Mouse (Mus musculus) ES-E14 (cell line): ENCODE results near the gene Coa4.

Source experiments
- CHD2 ChIP-seq: IDR thresholded peaks from 2 replicates; pipeline ENCODE4 v1.6.1; 2014; ENCODE audit warnings: mild to moderate bottlenecking, low read depth, low read length, inconsistent platforms
- ZNF384 ChIP-seq: IDR thresholded peaks from 2 replicates; pipeline ENCODE4 v1.6.1; 2012; ENCODE audit warnings: low read depth, low read length, inconsistent platforms

- TF ChIP-seq ZNF384 = no peak
- no peak for TF ChIP-seq CHD2
Measured at GRCm38 (mm10) chr7:100559331-100559730, 22.5 kb downstream of the Coa4 start.
